Mouse (Mus musculus) naive thymus-derived CD4-positive, alpha-beta T cell, adult 5 months (primary cell): ENCODE results near the gene Slxl1. TPM values are rescaled to one million over a fixed set of nuclear protein-coding genes. Genes with fewer than 3 reads are reported as not detected.

ENCODE experiments used
- polyA plus RNA-seq: library from polyadenylated mRNA; unstranded; fragments of 100-300 nt; shearing (Covaris generic); gene quantifications from one replicate; pipeline ENCODE4 v1.2.1, GENCODE M21; 2017

Gene Slxl1
- not detected for polyA plus RNA-seq

DNA sequence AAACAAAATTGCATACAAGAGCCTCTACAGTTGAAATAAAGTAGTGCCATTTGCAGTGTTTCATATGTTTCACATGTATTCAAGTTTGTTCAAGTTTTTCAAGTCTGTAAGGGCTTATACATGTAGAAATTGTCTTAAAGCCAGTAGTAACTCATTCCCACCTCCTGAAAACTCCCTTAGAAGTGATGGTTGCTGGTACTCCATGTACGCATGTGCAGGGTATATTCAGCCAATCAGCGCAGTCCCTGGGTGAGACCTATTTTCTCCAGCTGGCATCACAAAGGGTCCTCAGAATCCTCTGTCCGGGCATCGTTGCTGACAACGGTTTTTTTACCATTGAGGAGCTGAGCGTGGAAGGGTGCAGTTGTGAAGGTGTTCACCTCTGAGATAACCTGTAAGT, at the start of gene Slxl1:
Slxl1 (plus strand) TSS at position 301 of the 400 bp plus-strand sequence.

